Mouse (Mus musculus): ENCODE measurements at regions not wholly inside any gene's neighbourhood (a gene's known extent, or its start where the extent isn't known, plus 50 kb on each side); places are given as distances from the start of the nearest gene placed in this dataset.
A peak's percentile ranks its signal among the peaks of the same experiment; 100 is the strongest.
"Not testable (repeated sequence)": the region's sequence is repeated elsewhere in the genome, so short reads cannot be mapped to it uniquely, and the experiment has no call there.

GRCm38 (mm10) chr5:148792736-148793440 lies 136.2 kb downstream of the Katnal1 start:
- Histone ChIP-seq H3K27me3 (ENCODE audit: control insufficient read depth, insufficient read depth, low read length) (no peaks in the 10 kb centered on the region), H3K4me3 (replicated peaks; ENCODE audit: low read length) (no peak overlapping the region), H3K4me1 (ENCODE audit: control insufficient read depth, insufficient read depth, low read length) (peaks cover 14% of the 10 kb centered on the region), H3K36me3 (ENCODE audit: control insufficient read depth, insufficient read depth, low read length) (no peaks in the 10 kb centered on the region), H3K9ac (ENCODE audit: low read depth, low read length, severe bottlenecking) (no peak overlapping the region), H3K27ac (replicated peaks; ENCODE audit: low read depth, low read length) (no peak overlapping the region), H3K4me2 (replicated peaks; ENCODE audit: low read depth, low read length, severe bottlenecking) (no peak overlapping the region), H3K9me3 (ENCODE audit: control insufficient read depth, low read length) (no peaks in the 10 kb centered on the region)
- peak; percentile 75 for DNase-seq (ENCODE audit: low spot score)
- no peak for ATAC-seq (ENCODE audit: low FRiP score, low read depth)
- WGBS: 15% methylated on average over 14 of the region's 14 CpGs
- TF ChIP-seq POLR2A (IDR thresholded peaks at IDR 0.05; ENCODE audit: borderline replicate concordance, extremely low read depth, insufficient read depth, insufficient read length): no peak

DNA sequence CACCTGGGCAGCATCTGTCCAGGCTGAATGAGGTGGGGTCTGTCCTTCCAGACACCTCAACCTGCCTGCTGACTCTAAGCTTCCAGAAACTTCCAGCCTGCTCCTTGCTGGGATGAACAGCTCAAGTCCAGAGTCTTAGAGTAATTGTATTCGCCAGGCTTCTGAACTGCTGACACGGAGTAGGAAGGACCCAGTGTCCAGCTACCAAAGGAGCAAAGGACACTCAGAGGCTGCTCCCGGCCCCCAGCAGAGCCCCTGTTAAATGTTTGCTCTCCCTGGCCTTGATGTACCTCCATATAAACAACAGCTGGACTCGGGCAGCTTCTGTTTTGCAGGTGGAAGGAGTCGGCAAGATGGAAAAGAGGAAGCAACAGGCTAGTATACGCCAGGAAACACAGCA lies 137.5 kb downstream of the Katnal1 start:
- H3K4me2 ChIP-seq (replicated peaks; ENCODE audit: low read depth, low read length, severe bottlenecking): no peak overlapping the region
- DNase-seq (ENCODE audit: low spot score): no peak
- H3K9ac ChIP-seq (ENCODE audit: low read depth, low read length, severe bottlenecking): no peak overlapping the region
- no peaks in the 10 kb centered on the region for H3K9me3 ChIP-seq (ENCODE audit: control insufficient read depth, low read length)
- H3K4me1 ChIP-seq (ENCODE audit: control insufficient read depth, insufficient read depth, low read length): peaks cover 12% of the 10 kb centered on the region
- no peak overlapping the region for H3K27ac ChIP-seq (replicated peaks; ENCODE audit: low read depth, low read length)
- 51% methylated on average over 6 of the region's 6 CpGs for WGBS
- TF ChIP-seq POLR2A (IDR thresholded peaks at IDR 0.05; ENCODE audit: borderline replicate concordance, extremely low read depth, insufficient read depth, insufficient read length): no peak
- no peaks in the 10 kb centered on the region for H3K27me3 ChIP-seq (ENCODE audit: control insufficient read depth, insufficient read depth, low read length)
- no peak for ATAC-seq (ENCODE audit: low FRiP score, low read depth)
- no peak overlapping the region for H3K4me3 ChIP-seq (replicated peaks; ENCODE audit: low read length)
- no peaks in the 10 kb centered on the region for H3K36me3 ChIP-seq (ENCODE audit: control insufficient read depth, insufficient read depth, low read length)

DNA sequence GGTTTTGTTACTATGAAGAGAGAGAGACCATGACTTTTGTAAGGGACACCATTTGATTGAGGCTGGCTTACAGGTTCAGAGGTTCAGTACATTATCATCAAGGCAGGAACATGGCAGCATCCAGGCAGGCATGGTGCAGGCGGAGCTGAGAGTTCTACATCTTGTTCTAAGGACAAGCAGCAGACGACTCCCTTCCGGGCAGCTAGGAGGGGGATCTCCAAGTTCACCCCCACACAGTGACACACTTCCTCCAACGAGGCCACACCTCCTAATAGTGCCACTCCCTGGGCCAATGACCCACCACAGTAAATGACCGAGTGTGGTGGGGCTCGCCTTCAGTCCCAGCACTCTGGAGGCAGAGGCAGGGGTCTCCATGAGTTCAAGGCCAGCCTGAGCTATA lies 138.8 kb downstream of the Katnal1 start:
- WGBS: 70% methylated on average over 6 of the region's 6 CpGs
- not testable (repeated sequence) for H3K27ac ChIP-seq (replicated peaks; ENCODE audit: low read depth, low read length)

GRCm38 (mm10) chr5:148789823-148790222 lies 139.3 kb downstream of the Katnal1 start:
- Histone ChIP-seq H3K4me1 (ENCODE audit: control insufficient read depth, insufficient read depth, low read length) (peaks cover 12% of the 10 kb centered on the region), H3K27me3 (ENCODE audit: control insufficient read depth, insufficient read depth, low read length) (no peaks in the 10 kb centered on the region), H3K9ac (ENCODE audit: low read depth, low read length, severe bottlenecking) (no peak overlapping the region), H3K4me3 (replicated peaks; ENCODE audit: low read length) (no peak overlapping the region), H3K4me2 (replicated peaks; ENCODE audit: low read depth, low read length, severe bottlenecking) (no peak overlapping the region), H3K27ac (replicated peaks; ENCODE audit: low read depth, low read length) (no peak overlapping the region), H3K36me3 (ENCODE audit: control insufficient read depth, insufficient read depth, low read length) (no peaks in the 10 kb centered on the region), H3K9me3 (ENCODE audit: control insufficient read depth, low read length) (no peaks in the 10 kb centered on the region)
- no peak for TF ChIP-seq POLR2A (IDR thresholded peaks at IDR 0.05; ENCODE audit: borderline replicate concordance, extremely low read depth, insufficient read depth, insufficient read length)
- DNase-seq (ENCODE audit: low spot score) (no peak), ATAC-seq (ENCODE audit: low FRiP score, low read depth) (no peak)
- 69% methylated on average over 5 of the region's 5 CpGs for WGBS

More for the DNA sequence above, 138.8 kb downstream of the Katnal1 start:
- H3K4me1 ChIP-seq (ENCODE audit: control insufficient read depth, insufficient read depth, low read length): peaks cover 12% of the 10 kb centered on the region
- H3K4me3 ChIP-seq (replicated peaks; ENCODE audit: low read length); ATAC-seq (ENCODE audit: low FRiP score, low read depth); DNase-seq (ENCODE audit: low spot score); H3K9ac ChIP-seq (ENCODE audit: low read depth, low read length, severe bottlenecking); H3K9me3 ChIP-seq (ENCODE audit: control insufficient read depth, low read length); H3K27me3 ChIP-seq (ENCODE audit: control insufficient read depth, insufficient read depth, low read length); H3K36me3 ChIP-seq (ENCODE audit: control insufficient read depth, insufficient read depth, low read length); H3K4me2 ChIP-seq (replicated peaks; ENCODE audit: low read depth, low read length, severe bottlenecking): not testable (repeated sequence)

DNA sequence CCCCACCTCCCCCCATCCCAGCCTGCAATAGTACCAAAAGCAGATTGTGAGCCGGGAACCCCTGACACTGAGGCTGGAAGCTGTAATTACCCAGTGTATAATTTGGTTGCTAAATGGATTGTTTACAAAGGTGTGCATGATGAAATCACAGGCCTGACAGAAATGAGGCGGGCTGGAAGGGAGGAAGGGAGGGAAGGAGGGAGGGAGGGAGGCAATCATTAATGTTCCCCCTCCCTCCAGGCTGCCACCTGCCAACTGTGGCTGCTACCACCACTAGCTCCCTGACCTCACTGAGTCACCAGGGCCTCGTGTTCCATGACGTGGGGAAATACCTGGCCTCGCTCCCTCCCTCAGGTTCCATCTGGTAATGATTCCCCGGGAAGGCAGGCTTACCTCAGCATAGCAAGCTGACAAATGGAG lies 140.0 kb downstream of the Katnal1 start:
- Histone ChIP-seq H3K4me2 (replicated peaks; ENCODE audit: low read depth, low read length, severe bottlenecking) (no peak overlapping the region), H3K4me3 (replicated peaks; ENCODE audit: low read length) (no peak overlapping the region), H3K27ac (replicated peaks; ENCODE audit: low read depth, low read length) (no peak overlapping the region), H3K9me3 (ENCODE audit: control insufficient read depth, low read length) (no peaks in the 10 kb centered on the region), H3K36me3 (ENCODE audit: control insufficient read depth, insufficient read depth, low read length) (no peaks in the 10 kb centered on the region), H3K9ac (ENCODE audit: low read depth, low read length, severe bottlenecking) (no peak overlapping the region), H3K27me3 (ENCODE audit: control insufficient read depth, insufficient read depth, low read length) (no peaks in the 10 kb centered on the region), H3K4me1 (ENCODE audit: control insufficient read depth, insufficient read depth, low read length) (peaks cover 12% of the 10 kb centered on the region)
- WGBS: 14% methylated on average over 6 of the region's 6 CpGs
- ATAC-seq (ENCODE audit: low FRiP score, low read depth) (peak; percentile 77), DNase-seq (ENCODE audit: low spot score) (peak; percentile 69)
- TF ChIP-seq POLR2A (IDR thresholded peaks at IDR 0.05; ENCODE audit: borderline replicate concordance, extremely low read depth, insufficient read depth, insufficient read length): no peak
